Mouse (Mus musculus) 416B (cell line): ENCODE results near the gene Bnip1.

ENCODE experiments used
- DNase-seq: peaks from one replicate; pipeline ENCODE4 v3.0.0; 2011; ENCODE audit warnings: low read depth

Bnip1 gene

GRCm38 (mm10) chr17:26839718-26840438, 59.0 kb downstream of the Bnip1 start:
- DNase-seq: no peak

DNA sequence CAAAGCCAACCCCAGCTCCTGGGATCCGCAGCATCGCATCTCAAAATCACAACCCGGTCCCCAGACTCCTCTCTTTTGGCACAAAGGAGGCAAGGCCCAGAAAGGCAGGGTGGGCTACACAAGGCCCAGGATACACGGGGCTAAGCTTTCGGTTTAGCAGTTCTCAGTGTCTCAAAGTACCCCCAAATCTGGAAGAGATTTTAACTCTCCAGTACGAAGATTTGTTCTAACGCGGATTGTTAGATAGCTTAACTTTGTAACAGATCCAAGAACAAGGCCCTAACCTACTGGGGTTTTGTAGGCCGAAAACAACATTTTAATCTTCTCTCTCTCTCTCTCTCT, 59.5 kb downstream of the Bnip1 start:
- no peak for DNase-seq

- DNase-seq: no peak
Measured at GRCm38 (mm10) chr17:26840922-26841731, 60.3 kb downstream of the Bnip1 start.

DNA sequence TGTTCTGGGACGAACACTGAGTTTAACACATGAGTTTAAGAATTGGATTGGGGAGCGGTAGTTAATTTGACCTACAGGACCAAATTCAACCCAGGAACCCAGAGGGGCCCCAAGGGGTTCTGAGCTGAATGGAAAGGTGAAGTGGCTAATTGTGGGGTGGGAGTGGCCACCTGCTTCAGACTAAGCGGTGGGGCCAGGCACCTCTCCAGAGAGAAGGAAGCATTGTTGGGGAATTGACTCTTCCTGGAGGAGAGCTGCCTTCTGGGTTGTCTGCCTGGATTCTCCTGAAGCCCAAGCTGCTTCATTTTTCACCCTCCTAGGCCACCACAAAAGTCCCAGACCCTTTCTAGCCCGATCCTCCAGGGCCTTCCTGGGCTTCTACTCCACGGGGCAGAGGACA, 61.1 kb downstream of the Bnip1 start:
- no peak for DNase-seq
